Mouse (Mus musculus) liver, embryonic 14.5 days (tissue): Measurements from ENCODE around the gene Sgms1.

Experiments used
- CTCF ChIP-seq: IDR thresholded peaks from 2 replicates; pipeline ENCODE4 v1.5.1; 2016; ENCODE audit warnings: antibody characterized with exemption, low read depth, control low read depth
- EP300 ChIP-seq: IDR thresholded peaks from 2 replicates; pipeline ENCODE4 v1.6.1; 2016; ENCODE audit warnings: antibody characterized with exemption, low read depth

DNA sequence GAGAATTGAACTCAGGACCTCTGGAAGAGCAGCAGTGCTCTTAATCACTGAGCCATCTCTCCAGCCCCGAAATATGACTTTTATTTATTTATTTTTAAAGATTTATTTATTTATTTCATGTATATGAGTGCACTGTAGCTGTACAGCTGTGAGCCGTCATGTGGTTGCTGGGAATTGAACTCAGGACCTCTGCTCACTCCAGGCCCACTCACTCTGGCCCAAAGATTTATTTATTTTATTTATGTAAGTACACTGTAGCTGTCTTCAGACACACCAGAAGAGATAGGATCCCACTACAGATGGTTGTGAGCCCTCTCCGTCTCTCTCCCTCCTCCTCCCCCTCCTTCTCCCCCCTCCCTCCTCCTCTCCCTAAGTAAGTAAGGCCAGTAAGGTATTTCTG lies 101.7 kb downstream of the Sgms1 start:
- TF ChIP-seq CTCF, result no peak
- TF ChIP-seq EP300, result no peak
